Mouse (Mus musculus) hindbrain, embryonic 16.5 days (tissue): ENCODE measurements at regions not wholly inside any gene's neighbourhood (a gene's known extent, or its start where the extent isn't known, plus 50 kb on each side); places are given as distances from the start of the nearest gene placed in this dataset.

Experiments
- ATAC-seq: fragments of 200-750 bp; cut with Nextera tagmentation; 2 replicates; pipeline ENCODE4 v1.8.0; 2017; ENCODE audit warnings: moderate TSS enrichment, moderate library complexity
- H3K27ac ChIP-seq: fragments of 300-500 bp; sonication (generic); 2 replicates; pipeline ENCODE4 v1.5.1; 2014; ENCODE audit warnings: low read depth, mild to moderate bottlenecking, control low read depth, low read length, moderate library complexity
- H3K27me3 ChIP-seq: fragments of 300-500 bp; sonication (generic); replicated peaks from 2 replicates; pipeline ENCODE4 v1.6.1; 2014; ENCODE audit warnings: low read length; ENCODE audit not compliant: control insufficient read depth, insufficient read depth
- H3K36me3 ChIP-seq: fragments of 300-500 bp; sonication (generic); 2 replicates; pipeline ENCODE4 v1.6.1; 2014; ENCODE audit warnings: mild to moderate bottlenecking, low read length, moderate library complexity, mixed read lengths; ENCODE audit not compliant: control insufficient read depth, insufficient read depth
- H3K4me1 ChIP-seq: fragments of 300-500 bp; sonication (generic); 2 replicates; pipeline ENCODE4 v1.6.1; 2014; ENCODE audit warnings: low read depth, low read length; ENCODE audit not compliant: control insufficient read depth, insufficient read depth
- H3K4me2 ChIP-seq: fragments of 300-500 bp; sonication (generic); 2 replicates; pipeline ENCODE4 v1.6.1; 2014; ENCODE audit warnings: mild to moderate bottlenecking, low read length, control low read depth, moderate library complexity
- H3K4me3 ChIP-seq: fragments of 300-500 bp; sonication (generic); 2 replicates; pipeline ENCODE4 v1.5.1; 2014; ENCODE audit warnings: mild to moderate bottlenecking, low read length, control low read depth, moderate library complexity
- H3K9ac ChIP-seq: fragments of 300-500 bp; sonication (generic); 2 replicates; pipeline ENCODE4 v1.6.1; 2014; ENCODE audit warnings: low read depth, mild to moderate bottlenecking, control low read depth, low read length, moderate library complexity
- H3K9me3 ChIP-seq: fragments of 300-500 bp; sonication (generic); 2 replicates; pipeline ENCODE4 v1.6.1; 2014; ENCODE audit warnings: mild to moderate bottlenecking, low read length, moderate library complexity; ENCODE audit not compliant: control insufficient read depth
- WGBS: fragments of 180-500 bp; shearing (Covaris S2); extraction: QIAGEN DNeasy Blood & Tissue Kit; methylation state at CpG from one replicate; pipeline ENCODE4 v1.1.7; 2014; 5-methylcytosine and 5-hydroxymethylcytosine counted together

DNA sequence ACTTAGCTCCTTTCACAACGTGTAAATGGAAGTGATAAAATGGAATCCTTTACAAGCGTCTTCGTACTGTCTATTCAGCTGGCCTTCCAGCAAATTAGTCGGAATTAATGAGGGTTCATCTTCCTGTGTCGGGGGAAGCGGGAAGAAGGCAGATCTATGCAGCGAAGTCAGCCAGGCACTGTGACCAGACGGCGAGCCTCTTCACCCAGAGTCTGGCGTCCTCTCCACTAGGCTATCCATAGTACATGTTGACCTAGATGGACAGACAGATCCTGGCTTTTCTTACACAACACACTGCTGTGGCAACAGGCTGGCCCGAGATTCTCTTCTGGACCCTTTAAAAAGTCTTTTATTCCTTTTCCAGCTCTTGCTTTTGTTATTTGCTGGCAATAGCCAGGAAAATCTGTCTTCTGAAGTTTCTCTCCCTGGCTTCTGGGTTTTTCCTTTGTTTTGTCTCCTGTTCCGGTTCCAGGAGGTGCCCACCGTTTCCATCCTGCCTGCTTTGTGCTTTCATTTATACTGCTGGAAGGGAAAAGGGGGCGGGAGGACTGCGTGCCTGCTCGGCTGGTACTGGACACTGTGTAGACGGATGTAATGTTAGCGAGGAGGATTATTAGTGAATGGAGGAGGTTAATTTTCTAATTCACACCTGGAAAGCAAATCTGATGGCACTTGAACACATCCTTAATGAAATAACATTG is 213.3 kb upstream of the Ppp2r3a start:
- Histone ChIP-seq H3K27ac (no peak overlapping the region), H3K4me2 (peak overlapping the region; percentile 2), H3K27me3 (no peaks in the 10 kb centered on the region), H3K36me3 (no peaks in the 10 kb centered on the region), H3K9ac (no peak overlapping the region), H3K9me3 (no peaks in the 10 kb centered on the region), H3K4me3 (no peak overlapping the region), H3K4me1 (no peaks in the 10 kb centered on the region)
- 34% methylated on average over 18 of the region's 18 CpGs for WGBS
- ATAC-seq = peak; percentile 65; the same call in 1 of the 2 replicates

DNA sequence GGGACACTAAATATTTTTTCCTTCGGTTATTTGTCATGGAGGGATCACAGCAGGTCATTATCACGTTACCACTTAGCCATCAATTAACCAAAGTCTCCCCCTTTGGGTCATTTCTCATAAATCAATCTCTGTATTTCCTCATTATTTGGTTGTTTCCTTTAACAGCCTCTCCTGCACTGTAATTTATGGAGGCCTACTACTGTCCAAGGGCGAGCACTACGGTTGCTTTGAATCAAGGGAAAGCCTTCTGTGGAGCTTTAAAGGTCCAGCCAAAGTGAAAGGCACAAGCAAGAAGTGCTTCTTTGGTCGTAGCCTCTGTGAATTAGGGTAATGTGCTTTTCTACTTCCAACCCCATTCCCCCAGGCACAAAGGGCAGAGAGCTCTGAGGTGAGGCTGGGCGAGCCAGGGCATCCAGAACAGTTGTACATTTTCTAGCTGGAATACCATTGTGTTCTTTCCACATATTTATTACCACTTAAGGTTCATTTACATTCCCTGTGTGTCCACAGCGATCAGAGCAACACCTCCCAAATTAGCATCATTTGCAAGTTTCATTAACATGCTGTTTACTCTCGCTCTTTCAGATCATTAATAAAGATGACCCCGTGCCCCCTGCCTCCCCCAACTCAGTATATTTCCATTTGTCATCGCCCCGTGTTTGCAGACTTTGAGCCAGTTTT is 207.5 kb upstream of the Ppp2r3a start:
- H3K4me2 ChIP-seq = no peak overlapping the region
- H3K27ac ChIP-seq = no peak overlapping the region
- no peak for ATAC-seq
- no peaks in the 10 kb centered on the region for H3K36me3 ChIP-seq
- H3K9me3 ChIP-seq = no peaks in the 10 kb centered on the region
- H3K4me3 ChIP-seq = no peak overlapping the region
- WGBS = 48% methylated on average over 11 of the region's 11 CpGs
- peaks cover 2% of the 10 kb centered on the region; the same call in 1 of the 2 replicates for H3K4me1 ChIP-seq
- no peak overlapping the region for H3K9ac ChIP-seq
- no peaks in the 10 kb centered on the region for H3K27me3 ChIP-seq

DNA sequence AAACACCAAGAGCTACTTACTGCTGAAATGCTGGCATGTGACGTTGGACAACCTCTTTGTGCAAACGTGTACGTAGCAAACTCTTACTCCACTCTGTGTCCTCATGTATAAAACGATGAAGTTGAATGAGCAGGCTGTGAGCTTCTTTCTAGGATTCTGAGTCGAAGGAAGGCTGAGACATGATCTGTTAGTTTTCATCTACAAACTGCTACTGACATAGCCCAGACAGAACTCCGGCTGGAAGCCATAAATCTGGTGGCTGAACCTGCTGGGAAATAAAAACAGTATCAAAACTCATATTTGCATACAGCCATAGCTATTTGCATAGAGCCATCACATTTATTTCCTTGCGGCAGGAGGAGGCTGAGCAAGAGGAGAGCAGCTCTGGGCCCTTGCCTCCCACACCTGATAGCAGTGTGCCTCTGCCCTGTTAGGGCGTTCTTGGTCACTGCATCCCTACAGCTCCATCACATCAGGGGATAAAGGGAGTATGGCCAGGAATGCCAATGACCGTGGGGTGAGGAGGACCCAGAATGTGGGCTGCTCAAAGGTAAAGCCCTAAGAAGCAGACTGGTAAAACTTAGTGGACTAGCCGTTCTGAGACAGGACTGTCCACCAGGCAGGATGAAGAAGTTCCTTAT is 206.8 kb upstream of the Ppp2r3a start:
- Histone ChIP-seq H3K27ac (no peak overlapping the region), H3K27me3 (no peaks in the 10 kb centered on the region), H3K9me3 (no peaks in the 10 kb centered on the region), H3K36me3 (no peaks in the 10 kb centered on the region), H3K4me1 (peaks cover 2% of the 10 kb centered on the region; the same call in 1 of the 2 replicates), H3K4me3 (no peak overlapping the region), H3K4me2 (no peak overlapping the region), H3K9ac (no peak overlapping the region)
- 76% methylated on average over 10 of the region's 10 CpGs for WGBS
- no peak for ATAC-seq

DNA sequence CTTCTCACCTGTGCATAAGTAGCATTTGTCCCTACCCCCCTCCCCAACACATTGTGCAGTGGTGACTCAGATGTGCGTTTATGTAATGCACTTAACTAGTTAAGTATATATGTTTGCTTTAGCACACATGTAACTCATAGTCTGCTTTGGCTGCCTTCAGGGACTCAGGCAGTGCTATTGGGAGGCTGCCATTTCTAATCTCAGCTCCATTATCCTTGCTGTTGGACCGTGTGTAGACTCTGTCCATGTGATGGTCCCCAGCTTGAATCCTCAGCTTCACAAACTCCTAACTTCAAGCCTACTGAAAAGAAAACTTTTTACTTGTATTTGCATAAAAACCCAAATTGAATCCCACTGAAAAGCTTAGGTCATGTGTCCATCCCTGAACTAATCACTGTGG is 194.7 kb upstream of the Ppp2r3a start:
- no peak overlapping the region for H3K9ac ChIP-seq
- H3K4me2 ChIP-seq = no peak overlapping the region
- no peak for ATAC-seq
- 93% methylated on average over 2 of the region's 2 CpGs for WGBS
- no peak overlapping the region for H3K27ac ChIP-seq
- H3K4me1 ChIP-seq = no peaks in the 10 kb centered on the region
- no peaks in the 10 kb centered on the region for H3K36me3 ChIP-seq
- H3K4me3 ChIP-seq = no peak overlapping the region
- no peaks in the 10 kb centered on the region for H3K9me3 ChIP-seq
- H3K27me3 ChIP-seq = no peaks in the 10 kb centered on the region

DNA sequence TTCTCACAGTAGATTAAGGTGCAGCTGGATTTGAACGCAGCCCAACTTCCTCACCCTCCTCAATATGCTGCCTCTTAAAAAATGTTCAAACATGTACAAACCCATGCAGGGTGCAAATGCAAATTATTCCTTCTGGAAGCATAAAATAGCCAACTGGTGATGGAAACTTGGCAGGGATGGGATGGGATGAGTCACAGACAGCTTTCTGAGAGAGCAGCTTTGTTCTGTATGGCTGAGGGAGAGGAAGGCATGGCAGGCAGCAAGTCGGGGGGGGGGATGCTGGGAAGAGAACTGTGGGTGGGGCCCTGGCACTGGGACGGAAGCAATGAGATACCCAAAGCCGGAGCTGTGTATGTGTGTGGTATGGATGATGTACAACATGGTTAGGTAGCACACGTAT is 194.2 kb upstream of the Ppp2r3a start:
- no peak overlapping the region for H3K4me2 ChIP-seq
- no peaks in the 10 kb centered on the region for H3K27me3 ChIP-seq
- no peaks in the 10 kb centered on the region for H3K36me3 ChIP-seq
- no peak overlapping the region for H3K4me3 ChIP-seq
- no peaks in the 10 kb centered on the region for H3K9me3 ChIP-seq
- H3K27ac ChIP-seq = no peak overlapping the region
- H3K9ac ChIP-seq = no peak overlapping the region
- no peaks in the 10 kb centered on the region for H3K4me1 ChIP-seq
- ATAC-seq = peak; percentile 58
- whole genome bisulfite sequencing = 72% methylated on average over 5 of the region's 5 CpGs

DNA sequence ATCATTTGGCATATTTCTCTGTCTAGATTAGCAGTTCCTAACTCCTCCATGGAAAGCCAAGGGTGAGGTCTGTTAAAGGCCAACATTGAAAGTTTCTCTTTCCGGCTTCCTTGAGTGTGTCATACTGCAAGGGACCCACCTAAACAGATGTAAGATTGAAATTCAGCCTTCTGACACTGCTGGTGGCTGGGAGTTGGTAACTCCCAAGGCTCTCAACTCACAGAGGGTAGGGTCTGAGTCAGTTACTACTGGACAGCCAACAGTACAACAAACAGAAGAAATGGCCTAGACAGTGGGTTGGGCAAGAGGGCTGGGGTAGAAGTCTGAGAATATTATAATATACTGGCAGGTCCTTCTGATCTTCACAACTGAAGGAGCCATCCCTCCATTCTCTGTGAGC is 193.7 kb upstream of the Ppp2r3a start:
- H3K9ac ChIP-seq = no peak overlapping the region
- no peak overlapping the region for H3K27ac ChIP-seq
- ATAC-seq = no peak
- H3K4me3 ChIP-seq = no peak overlapping the region
- no peaks in the 10 kb centered on the region for H3K4me1 ChIP-seq
- H3K9me3 ChIP-seq = no peaks in the 10 kb centered on the region
- no peaks in the 10 kb centered on the region for H3K36me3 ChIP-seq
- 95% methylated on average over 1 of the region's 1 CpGs for WGBS
- no peak overlapping the region for H3K4me2 ChIP-seq
- no peaks in the 10 kb centered on the region for H3K27me3 ChIP-seq

DNA sequence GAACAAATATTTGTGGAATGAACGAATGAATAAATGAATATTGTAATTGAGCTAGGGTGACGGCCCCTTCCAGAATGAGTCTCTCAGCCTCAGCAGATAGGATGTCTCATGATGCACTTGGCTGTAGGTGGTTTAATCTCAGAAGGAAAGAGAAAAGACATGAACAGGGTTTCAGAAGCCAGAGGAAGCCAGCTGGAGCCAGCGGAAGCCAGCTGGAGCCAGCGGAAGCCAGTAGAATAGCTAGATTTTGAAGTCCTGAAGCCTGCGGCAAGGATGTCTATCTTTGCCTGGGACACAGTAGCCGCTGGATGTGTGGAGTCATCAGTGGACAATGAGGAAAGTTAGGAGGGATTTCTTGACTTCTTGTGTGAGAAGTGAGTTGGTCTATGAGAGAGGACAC is 188.3 kb upstream of the Ppp2r3a start:
- no peaks in the 10 kb centered on the region for H3K4me1 ChIP-seq
- no peak for ATAC-seq
- no peak overlapping the region for H3K27ac ChIP-seq
- 74% methylated on average over 6 of the region's 6 CpGs for WGBS
- H3K4me3 ChIP-seq = no peak overlapping the region
- H3K27me3 ChIP-seq = no peaks in the 10 kb centered on the region
- H3K36me3 ChIP-seq = no peaks in the 10 kb centered on the region
- no peaks in the 10 kb centered on the region for H3K9me3 ChIP-seq
- no peak overlapping the region for H3K9ac ChIP-seq
- H3K4me2 ChIP-seq = no peak overlapping the region

DNA sequence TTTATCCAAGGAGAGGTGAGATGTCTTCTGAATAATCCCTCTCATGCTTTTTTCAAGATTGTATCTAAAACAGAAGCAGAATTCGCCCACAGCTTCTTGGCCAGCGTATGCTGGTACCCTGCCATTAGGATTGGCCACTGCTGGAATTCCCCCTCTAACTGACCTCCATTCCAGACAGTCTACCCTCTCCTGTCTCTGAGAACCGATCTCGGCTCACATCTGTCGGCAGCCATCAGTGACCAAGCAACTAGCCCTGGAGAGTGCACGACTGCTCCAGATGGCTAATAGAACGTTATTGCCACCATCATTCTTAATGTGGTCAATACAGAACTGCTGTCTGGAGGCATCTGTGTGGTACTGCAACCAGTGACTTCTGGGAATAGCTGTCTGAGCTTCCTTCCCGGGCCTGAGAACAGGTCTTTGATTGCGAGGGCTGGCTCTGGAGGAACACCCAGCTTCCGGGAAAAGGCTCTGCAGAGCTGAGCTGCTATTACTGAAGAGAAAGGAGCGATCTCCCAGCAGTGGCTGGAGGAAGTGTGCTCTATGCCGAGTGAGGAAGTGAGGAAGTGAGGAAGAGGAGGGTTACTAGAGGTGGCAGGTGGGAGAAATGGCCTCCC is 187.1 kb upstream of the Ppp2r3a start:
- Histone ChIP-seq H3K9me3 (no peaks in the 10 kb centered on the region), H3K9ac (no peak overlapping the region), H3K4me3 (no peak overlapping the region), H3K4me2 (no peak overlapping the region), H3K27ac (no peak overlapping the region), H3K36me3 (no peaks in the 10 kb centered on the region), H3K27me3 (no peaks in the 10 kb centered on the region), H3K4me1 (no peaks in the 10 kb centered on the region)
- ATAC-seq = no peak
- 67% methylated on average over 12 of the region's 12 CpGs for WGBS
